Mouse (Mus musculus) left cerebral cortex, adult 9 months (tissue): ENCODE data around the gene Hnrnpf.
"Not testable (repeated sequence)": the region's sequence is repeated elsewhere in the genome, so short reads cannot be mapped to it uniquely, and the experiment has no call there.

Experiments
- DNase-seq, 2 experiments: peaks; one replicate each; pipeline ENCODE4 v3.0.0; 2022; ENCODE audit warnings: low spot score in 2 of 2

Hnrnpf gene

DNA sequence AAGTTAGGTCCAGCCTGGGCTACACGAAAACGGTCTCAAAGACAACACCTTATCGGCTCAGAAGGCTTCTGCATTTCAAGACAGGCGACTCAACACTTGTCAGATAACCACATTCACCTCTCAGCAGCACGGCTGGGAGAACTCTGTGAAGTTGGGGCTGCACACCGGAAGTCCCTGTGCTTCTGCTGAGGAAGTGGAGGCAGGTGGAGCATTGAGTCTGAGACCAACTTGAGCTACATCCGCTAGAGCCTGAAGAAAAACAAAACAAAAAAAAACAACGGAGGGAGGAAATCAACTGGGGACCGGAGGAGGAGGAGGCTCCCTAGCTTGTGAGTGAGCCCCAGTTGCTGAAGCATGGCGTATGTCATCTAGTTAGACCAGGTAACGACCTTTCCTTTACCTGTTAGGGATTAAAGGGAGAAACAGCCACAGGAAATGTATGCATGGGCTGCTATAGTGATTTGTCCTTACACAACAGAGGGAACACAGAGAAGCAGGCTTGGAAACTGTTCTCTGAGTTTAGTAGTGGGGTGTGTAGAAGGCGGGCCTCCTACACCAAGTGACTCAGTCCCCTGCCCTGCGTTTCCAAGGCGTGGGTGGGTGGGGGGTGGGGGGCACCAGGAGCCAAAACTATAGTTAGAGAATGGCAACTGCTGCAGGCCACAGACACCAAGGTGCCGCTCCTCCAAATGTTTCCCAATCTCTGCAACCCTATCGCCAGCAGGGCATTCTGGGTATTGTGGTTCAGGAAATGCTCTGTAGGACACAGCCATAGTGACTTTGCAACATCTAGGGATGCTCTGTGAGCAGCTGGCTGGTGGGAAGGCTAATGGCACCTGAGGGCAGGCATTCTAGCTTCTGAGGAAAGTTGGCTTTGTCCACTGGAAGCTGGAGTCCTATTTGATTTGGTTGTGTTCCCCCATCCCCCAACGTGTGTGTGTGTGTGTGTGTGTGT, at the start of gene Hnrnpf:
Gene Hnrnpf (plus strand): TSS at position 199 of the 955 bp plus-strand sequence.
- DNase-seq = peak in 1 of 2 experiments; percentile 43

DNA sequence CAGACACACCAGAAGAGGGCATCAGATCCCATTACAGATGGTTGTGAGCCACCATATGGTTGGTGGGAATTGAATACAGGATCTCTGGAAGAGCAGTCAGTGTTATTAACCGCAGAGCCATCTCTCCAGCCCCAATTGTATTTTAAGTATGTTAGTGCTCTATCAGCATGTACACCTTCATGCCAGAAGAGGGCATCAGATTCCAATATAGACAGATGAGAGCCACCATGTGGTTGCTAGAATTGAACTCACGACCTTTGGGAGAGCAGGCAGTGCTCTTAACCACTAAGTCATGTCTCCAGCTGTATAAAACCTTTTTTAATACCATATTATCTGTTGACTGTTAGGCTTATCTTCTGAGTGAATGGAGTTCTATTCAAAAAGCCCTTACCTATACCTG, 48.4 kb upstream of the Hnrnpf start:
- DNase-seq = no peak

DNA sequence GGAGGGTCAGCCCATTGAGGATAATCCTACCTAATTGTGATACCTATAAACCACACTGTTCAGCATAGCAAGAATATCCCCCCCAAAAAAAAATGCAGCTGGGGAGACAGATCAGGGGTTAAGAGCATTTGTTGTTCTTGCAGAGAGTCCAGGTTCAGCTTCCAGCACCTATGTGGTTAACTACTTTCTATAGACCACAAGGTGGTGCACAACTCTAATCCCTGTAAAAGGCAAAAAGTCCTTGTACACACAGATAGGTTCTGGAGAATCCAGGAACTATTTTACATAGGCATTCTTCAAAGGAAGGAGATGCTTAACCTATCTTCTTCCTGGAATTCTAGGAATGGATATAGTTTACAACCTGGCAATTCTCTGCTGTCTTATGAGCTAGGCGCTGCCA, 42.1 kb upstream of the Hnrnpf start:
- no peak for DNase-seq

DNA sequence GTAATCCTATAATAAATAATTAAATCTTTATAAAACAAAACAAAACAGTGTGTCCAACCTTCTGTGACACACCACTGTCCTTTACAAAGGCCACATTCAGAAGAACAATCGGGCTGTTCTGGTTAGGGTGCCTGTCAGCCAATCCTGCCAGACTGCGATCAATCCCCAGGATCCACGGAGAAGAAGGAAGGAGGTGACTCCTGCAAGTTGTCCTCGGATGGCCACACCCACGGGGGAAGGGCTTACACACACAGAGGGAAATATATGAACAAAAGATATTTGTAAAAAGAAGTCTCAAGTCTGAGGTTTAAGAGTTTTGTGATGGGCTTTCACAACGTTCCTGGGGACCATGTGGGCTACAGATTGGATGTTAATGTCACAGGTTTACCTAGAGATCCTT, 38.3 kb upstream of the Hnrnpf start, which contains the start of gene Zfp239:
Gene Zfp239 (plus strand): TSS at position 253 of the 400 bp plus-strand sequence.
- DNase-seq = no peak

DNA sequence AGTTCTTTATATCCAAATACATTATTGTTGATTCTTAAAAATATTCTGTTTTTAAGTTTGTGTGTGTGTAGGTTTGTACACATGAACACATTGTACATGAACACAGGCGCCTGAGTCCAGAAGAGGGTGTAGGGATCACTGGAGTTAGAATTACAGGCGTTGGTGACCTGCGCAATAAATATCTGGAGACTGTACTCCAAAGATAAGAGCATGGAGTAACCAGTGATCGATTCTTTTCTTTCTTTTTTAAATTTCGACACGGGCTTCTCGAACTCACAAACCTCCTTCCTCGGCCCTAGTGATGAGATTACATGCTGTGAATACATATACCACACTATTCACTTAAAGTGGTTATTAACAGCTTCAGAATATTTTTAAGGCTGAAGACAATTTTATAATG, 37.7 kb upstream of the Hnrnpf start:
- no peak for DNase-seq

DNA sequence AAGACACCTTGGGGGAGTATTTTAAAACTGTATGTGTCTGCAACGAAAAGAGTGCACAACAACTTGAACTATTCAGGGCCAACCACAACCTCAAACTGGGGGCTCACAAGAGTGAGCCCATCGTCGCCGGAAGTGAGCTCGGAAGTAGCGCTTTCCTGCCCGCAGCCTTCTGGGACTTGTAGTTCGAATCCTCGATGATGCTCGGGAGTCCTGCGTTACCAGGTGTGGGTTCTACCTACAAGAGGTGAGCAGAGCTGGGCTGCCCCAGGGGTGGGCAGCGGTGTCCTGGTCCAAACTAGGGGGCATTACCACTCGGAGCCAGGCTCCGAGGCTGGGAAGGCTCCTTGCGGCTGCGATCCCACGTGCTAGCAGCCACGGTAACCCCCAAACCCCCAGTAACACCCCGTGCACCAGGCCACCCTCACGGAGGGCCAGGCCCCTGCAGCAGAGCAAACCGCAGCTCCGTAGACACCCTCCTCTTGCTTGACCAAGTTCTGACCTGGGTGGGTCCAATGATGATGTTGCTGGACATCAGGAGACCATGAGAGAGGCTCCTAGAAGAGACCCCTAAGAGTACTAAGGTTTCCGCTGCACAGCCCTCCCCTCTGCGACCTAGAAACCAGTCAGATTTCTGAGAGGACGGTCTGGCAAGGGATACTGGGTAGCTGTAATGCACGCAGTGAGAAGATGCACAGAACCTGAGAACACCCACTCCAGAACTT, 37.1 kb upstream of the Hnrnpf start:
- DNase-seq = peak in 1 of 2 experiments; percentile 71

DNA sequence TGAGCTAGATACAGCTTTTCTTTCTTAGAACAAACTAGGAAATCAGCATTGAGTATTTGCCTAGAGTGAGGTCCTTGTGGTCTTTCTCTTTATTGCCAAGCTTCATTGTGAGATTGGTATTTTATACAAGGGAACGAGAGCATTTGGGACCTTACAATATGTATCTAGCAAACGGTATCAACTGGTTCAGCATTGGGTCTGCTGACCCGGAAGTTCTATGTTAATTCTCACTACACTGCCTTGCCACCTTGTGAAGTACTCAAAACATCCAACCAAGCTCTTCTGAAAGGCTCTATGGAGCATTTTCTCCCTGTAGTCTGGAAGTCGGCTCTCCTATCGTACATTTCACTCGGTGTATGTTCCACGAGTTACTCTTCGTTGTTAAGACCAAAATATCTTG, 36.4 kb upstream of the Hnrnpf start:
- DNase-seq = no peak

DNA sequence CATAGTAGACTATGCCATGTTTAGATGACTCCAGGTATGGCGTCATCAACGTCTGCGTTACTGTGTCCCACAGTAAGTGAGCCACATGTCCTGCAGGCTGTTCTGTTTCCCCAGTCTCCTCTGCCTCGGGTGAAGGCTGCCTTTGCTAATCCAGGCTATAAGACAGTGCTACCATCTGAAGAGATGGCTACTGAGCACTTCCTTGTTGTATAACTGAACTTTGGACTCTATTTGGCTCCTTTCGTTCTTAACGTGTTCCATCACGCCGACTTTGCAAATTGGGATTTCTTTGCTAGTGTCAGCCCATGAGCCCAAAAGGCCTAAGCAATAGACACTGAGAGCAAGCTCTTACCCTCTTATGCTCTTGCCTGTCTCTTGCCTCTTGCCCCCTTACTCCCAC, 31.9 kb upstream of the Hnrnpf start:
- DNase-seq = no peak

DNA sequence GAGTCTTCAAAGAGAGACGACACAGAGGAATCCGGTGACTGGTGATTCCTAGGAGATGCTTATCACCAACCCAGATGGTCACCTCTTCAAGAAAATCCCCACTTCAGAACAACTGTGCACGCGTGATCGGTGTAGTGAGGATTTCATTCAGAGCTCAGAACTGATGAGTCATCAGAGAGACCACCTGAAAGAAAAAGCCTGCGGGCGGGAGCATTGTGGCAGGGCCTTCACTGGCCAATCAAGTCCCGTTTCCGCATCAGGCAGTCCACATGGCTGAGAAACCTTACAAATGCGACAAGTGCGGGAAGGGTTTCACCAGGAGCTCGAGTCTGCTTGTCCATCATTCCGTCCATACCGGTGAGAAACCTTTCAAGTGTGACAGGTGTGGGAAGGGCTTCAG, 29.1 kb upstream of the Hnrnpf start:
- no peak for DNase-seq

DNA sequence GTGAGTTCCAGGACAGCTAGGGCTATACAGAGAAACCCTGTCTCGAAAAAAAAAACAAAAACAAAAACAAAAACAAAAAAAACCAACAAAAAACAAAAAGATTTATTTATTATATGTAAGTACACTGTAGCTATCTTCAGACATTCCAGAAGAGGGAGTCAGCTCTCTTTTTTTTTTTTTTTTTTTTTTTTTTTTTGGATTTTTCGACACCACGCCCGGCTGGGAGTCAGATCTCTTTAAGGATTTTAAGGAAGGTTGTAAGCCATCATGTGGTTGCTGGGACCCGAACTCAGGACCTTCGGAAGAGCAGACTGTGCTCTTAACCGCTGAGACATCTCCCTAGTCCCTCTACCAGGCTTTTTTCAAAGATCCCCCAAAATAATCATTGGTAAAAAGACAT, 26.7 kb upstream of the Hnrnpf start:
- DNase-seq = not testable (repeated sequence)

DNA sequence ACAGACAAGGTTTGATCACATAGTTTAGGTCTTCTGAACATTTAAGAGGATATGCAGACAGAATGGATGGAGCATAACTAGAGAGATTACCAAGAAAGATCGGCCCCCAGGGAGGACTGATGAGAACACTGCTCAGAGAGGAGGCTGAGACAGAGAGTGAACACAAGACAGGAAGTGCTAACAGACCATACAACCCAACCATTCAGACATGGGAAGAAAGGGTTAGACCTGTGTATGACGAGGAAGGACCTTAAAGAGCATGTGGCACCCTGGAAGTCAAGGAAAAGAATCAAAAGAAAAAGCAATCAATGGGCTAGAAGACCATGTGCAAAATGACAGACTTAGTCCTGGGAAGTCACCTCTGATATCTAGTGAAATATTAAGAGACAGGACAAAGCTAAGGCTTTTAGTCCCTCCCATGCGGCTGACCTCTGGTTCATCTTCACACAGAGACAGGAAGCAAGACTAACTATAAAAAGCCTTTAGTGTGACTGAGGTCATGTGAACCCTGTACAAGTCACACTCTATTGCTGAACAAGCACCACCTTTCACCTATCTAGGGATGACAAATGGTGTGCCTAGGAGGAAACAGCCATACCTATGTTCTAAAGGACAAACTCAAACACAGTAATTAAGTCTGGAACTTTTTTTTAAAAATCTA, 25.4 kb upstream of the Hnrnpf start:
- no peak for DNase-seq

DNA sequence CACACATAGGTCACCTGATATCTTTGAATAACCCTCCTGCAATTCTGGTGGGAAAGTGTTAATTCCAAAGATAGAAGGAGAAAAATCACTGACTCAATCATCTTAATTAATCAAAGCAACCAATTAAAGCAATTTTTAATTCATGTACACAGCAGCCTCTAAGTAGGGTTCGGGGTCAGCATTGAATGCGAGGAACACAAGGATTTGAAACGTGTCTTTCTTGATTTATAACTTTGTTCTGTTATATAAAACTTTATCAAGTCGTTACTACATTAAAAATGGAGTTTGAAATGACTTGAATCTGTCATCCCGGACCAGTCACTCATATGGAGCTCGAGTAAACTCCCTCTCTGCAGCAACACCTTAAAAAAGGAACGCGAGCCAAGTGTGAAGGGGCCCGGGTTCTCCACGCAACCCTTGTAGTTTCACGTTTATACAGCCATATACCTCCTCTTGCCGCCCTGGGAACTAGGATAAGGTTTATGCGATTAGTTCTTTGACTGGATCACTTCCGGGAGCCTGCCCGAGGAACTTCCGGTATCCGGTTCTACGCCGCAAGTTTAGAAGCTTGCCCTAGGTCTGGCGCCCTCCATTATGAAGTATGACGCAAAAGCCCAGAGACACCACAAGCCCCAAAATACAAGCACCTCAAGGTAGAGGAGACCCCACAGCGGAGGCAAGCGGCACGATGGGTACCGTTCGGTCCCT, 21.3 kb upstream of the Hnrnpf start:
- DNase-seq = peak; percentile 86 to 94

DNA sequence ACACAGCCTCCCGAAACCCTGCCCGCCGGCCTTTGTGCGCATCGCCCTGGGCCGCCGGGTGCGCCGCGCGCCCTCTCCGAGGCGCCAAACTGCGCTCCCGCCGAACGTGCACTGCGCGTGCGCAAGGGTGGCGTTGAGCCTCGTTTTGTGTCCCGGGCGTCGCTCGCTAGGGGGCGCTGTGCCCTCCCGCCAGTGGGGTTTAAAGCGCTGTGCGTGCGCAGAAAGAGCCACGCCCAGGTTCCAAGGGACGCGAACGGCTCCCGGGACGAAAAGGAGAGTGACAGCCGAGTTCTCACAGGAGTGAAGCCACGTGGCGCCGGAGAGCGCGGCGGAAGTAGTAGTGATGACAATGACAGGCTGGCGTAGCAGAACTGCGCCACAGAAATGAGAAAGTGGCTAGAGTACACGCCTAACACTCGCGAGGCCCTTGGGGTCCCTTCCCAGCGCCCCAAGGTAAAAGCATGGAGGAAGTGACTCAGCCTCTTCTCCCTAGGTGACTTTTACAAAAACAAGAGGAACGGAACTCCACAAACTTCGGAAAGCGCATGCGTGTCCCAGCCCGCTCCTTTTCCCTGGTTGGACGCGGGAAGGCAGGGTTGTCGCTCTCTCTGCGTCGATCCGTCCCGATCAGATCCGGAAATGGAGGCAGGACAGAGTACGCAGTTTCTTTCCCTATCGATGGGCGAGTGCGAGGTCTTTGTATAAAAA, 20.6 kb upstream of the Hnrnpf start:
- peak; percentile 95 to 99 for DNase-seq

DNA sequence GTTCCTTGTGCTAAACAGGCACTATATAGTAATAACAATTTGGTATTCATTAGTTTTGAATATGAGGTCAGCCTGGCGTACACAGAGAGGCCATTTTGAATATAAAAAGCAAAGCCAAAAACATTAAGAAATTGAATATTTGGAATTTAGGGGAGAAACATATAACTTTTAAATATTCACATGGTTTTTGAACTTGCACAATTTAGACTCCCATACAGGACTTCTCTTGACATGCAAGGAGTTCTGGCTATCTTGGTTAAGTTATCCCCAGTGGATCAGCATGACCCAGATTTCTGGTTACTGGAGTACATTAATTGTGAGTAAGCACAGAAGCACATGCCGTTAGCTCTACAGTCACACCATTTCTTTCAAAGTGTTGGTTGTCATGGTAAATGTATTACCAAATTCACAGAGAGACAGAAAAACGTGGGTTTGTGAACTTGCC, 19.7 kb upstream of the Hnrnpf start:
- no peak for DNase-seq

DNA sequence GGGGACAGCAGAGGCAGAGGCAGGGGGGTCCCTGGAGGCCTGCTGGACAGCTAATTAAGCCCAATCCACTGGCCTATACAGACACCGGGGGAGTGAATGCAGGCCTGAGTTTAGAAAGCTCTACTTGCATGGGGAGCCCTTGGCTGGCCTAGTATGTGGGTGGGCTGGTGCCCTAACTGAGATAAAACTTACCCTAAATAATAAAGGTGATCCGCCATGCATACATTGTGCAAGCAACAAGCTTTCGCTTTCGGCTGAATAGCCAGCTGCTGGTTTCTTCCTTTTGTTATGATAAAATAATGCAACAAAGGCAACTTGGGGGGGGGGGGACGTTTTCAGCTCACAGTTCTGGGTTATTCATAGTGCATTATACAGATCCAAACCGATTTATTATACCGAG, 18.9 kb upstream of the Hnrnpf start:
- DNase-seq = no peak

DNA sequence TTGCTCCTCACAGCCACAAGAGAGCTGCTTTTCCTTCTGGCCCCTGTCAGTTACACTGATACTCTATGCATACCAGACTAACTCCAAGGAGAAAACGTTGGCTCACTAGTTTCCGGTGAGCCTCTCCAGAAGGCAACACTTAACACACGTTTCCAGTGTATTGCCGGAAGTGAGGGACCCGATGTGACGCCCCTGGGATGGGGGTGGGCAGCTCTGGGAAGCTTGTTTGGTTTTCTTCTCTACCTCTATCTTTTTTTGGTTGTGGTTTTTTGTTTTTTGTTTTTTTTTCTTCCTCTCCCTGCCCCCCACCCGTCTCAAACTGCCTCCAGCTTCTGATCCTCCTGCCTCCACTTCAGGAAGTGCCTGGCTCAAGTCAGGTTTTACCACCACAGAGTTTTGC, 18.1 kb upstream of the Hnrnpf start:
- no peak for DNase-seq

DNA sequence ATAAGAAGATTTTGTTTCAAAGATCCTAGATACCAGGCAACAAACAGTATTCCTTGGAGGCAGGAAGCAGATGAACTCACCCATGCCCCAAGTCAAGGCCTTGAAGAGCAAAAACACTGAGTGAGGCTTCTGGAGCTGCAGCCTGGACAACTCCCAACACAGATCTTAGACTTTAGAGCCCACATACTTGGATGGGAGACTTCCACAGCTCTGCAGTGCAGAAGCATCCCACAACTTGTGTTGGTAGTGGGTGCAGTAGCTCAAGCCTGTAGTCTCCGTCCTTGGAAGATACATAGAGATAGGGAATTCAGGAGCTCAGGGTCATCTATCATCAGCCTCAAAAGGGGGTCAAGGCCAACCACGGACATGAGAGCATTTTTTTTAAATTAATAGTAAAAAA, 14.2 kb upstream of the Hnrnpf start:
- no peak for DNase-seq

DNA sequence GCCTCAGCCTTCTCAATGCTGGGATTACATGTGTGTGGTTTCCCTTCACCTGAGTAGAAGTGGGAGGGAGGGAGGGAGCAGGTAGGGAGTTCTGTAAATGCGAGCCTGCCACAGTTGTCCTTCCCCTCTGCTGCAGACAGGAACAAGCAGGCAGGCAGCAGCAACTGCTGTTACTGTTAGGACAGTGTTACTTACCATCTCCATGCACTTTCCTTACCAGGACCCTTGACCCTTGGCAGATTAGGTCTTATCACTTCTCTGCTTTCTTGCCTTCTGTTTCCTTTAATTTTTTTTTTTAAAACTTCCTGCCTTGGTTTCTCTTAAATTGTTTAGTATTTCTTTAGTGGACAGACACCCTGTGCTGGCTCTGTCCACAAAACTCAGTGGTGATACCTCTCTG, 12.1 kb upstream of the Hnrnpf start:
- DNase-seq = no peak

DNA sequence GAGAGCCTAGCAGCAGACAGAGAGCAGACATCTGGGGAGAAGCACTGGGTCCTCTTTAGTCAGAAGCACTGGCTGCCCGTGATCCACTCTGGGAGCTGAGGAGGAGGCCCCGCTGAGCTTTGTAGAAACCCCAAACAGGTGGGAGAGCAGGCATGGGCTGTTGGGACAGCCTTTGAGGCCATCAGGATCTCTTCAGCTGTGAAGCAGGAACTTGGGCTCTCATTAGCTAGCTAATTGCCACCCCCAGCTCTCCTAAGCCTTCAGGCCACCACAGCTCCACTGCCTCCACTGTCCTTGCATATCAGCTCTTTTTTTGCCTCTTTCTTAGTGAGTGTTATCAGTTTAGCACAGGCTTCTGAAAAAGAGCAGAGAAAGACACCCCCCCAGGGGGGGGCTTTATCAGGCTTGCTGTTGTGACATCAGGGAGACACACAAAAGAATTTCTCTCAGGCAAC, 11.5 kb upstream of the Hnrnpf start:
- no peak for DNase-seq

DNA sequence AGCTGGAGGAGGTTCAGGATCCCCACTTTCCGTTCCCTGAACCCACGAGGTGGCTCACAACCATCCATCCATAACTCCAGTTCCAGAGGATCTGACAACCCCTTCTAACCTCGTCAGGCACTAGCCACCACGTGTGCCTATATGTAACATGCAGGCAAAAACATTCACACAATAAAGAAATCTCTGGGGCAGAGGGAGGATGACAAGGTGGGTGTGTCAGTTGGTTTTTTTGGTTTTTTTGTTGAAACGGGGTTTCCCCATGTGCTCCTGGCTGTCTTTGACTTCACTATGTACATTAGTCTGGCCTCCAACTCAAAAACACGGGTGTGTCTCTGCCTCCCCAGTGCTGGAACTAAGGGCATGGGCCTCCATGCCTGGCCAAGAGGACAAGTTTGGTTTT, 9.9 kb upstream of the Hnrnpf start:
- no peak for DNase-seq
